Mouse (Mus musculus) CH12.LX (cell line): Measurements from ENCODE around the gene Slc30a5. TPM values are rescaled to one million over a fixed set of nuclear protein-coding genes. Genes with fewer than 3 reads are reported as not detected.
A peak's percentile ranks its signal among the peaks of the same experiment; 100 is the strongest.

Experiments used
- DNase-seq: peaks from one replicate; pipeline ENCODE4 v3.0.0-alpha.2; 2013; ENCODE audit errors: extremely low read depth
- H3K27ac ChIP-seq: 2 replicates; pipeline ENCODE4 v1.5.1; 2012; ENCODE audit warnings: low read depth, mild to moderate bottlenecking, control low read depth, moderate library complexity; ENCODE audit not compliant: insufficient read depth
- H3K27me3 ChIP-seq: replicated peaks from 2 replicates; pipeline ENCODE3; 2012; ENCODE audit warnings: inconsistent platforms
- H3K36me3 ChIP-seq, 2 experiments: replicated peaks in 1 of 2; 2 replicates each; pipeline versions ENCODE3 to v1.6.1; 2012; ENCODE audit warnings: inconsistent platforms in 1 of 2, low read length in 1 of 2, mild to moderate bottlenecking in 1 of 2, mixed read lengths in 1 of 2, moderate library complexity in 1 of 2; ENCODE audit not compliant: control insufficient read depth in 1 of 2, insufficient read depth in 1 of 2
- H3K4me1 ChIP-seq, 2 experiments: 2 replicates each; pipeline ENCODE4 v1.6.1; 2012; ENCODE audit warnings: inconsistent platforms in 1 of 2, moderate library complexity in 1 of 2; ENCODE audit not compliant: insufficient read depth in 2 of 2, control insufficient read depth in 1 of 2
- H3K4me2 ChIP-seq: 2 replicates; pipeline ENCODE4 v1.6.1; 2012; ENCODE audit warnings: low read depth, mild to moderate bottlenecking, control low read depth; ENCODE audit not compliant: poor library complexity, insufficient read depth, severe bottlenecking
- H3K4me3 ChIP-seq, 3 experiments: fragments of 150-350 bp in 1 of 3; sonication (generic) in 1 of 3; replicated peaks in 1 of 3; 2 replicates each; pipeline versions ENCODE3 to v1.5.1; 2011 to 2012; ENCODE audit warnings: low read depth in 2 of 3, low read length in 2 of 3, mild to moderate bottlenecking in 2 of 3, moderate library complexity in 2 of 3, control low read depth in 1 of 3, improper control_type of control experiment in 1 of 3, inconsistent platforms in 1 of 3, mixed read lengths in 1 of 3; ENCODE audit not compliant: poor library complexity in 1 of 3
- H3K79me2 ChIP-seq: replicated peaks from 2 replicates; pipeline ENCODE4 v1.6.1; 2012; ENCODE audit warnings: mild to moderate bottlenecking, moderate library complexity; ENCODE audit not compliant: control insufficient read depth, poor library complexity, insufficient read depth, severe bottlenecking; ENCODE audit errors: extremely low read depth
- H3K9ac ChIP-seq: 2 replicates; pipeline ENCODE4 v1.6.1; 2012; ENCODE audit warnings: low read depth, mild to moderate bottlenecking, control low read depth, moderate library complexity; ENCODE audit not compliant: insufficient read depth
- H3K9me3 ChIP-seq: replicated peaks from 2 replicates; pipeline ENCODE3; 2012; ENCODE audit warnings: low read length, inconsistent platforms, mixed read lengths
- BHLHE40 ChIP-seq: IDR thresholded peaks from 2 replicates; pipeline ENCODE4 v1.6.1; 2011; ENCODE audit warnings: mild to moderate bottlenecking, low read depth, low read length, improper control_type of control experiment
- CHD1 ChIP-seq: IDR thresholded peaks from 2 replicates; pipeline ENCODE4 v1.6.1; 2012; ENCODE audit warnings: low read depth, low read length, improper control_type of control experiment, inconsistent platforms
- CHD2 ChIP-seq: IDR thresholded peaks from 2 replicates; pipeline ENCODE4 v1.6.1; 2011; ENCODE audit warnings: low read length, improper control_type of control experiment
- CTCF ChIP-seq, 2 experiments: IDR thresholded peaks in 1 of 2; conservative IDR thresholded peaks in 1 of 2; 2 replicates each; pipeline ENCODE4 v1.5.1; 2011 to 2012; ENCODE audit warnings: low read depth in 2 of 2, low read length in 2 of 2, improper control_type of control experiment in 1 of 2, inconsistent platforms in 1 of 2, mild to moderate bottlenecking in 1 of 2, moderate library complexity in 1 of 2
- EP300 ChIP-seq: IDR thresholded peaks from 2 replicates; pipeline ENCODE4 v1.6.1; 2011; ENCODE audit warnings: low read length, improper control_type of control experiment
- GABPA ChIP-seq: IDR thresholded peaks from 2 replicates; pipeline ENCODE4 v1.6.1; 2012; ENCODE audit warnings: low read depth, low read length, improper control_type of control experiment, inconsistent platforms; ENCODE audit not compliant: insufficient replicate concordance
- IRF4 ChIP-seq: IDR thresholded peaks from 2 replicates; pipeline ENCODE4 v1.6.1; 2014; ENCODE audit warnings: low read depth, mild to moderate bottlenecking, inconsistent platforms, low read length, improper control_type of control experiment
- JUN ChIP-seq: IDR thresholded peaks from 2 replicates; pipeline ENCODE4 v1.6.1; 2011; ENCODE audit warnings: low read depth, mild to moderate bottlenecking, low read length, improper control_type of control experiment, moderate library complexity; ENCODE audit not compliant: insufficient read depth
- JUND ChIP-seq: conservative IDR thresholded peaks from 2 replicates; pipeline ENCODE4 v1.6.1; 2011; ENCODE audit warnings: low read depth, low read length, improper control_type of control experiment
- KAT2A ChIP-seq: IDR thresholded peaks from 2 replicates; pipeline ENCODE4 v1.6.1; 2012; ENCODE audit warnings: low read length, improper control_type of control experiment, inconsistent platforms; ENCODE audit not compliant: insufficient replicate concordance
- MAX ChIP-seq: IDR thresholded peaks from 2 replicates; pipeline ENCODE4 v1.6.1; 2011; ENCODE audit warnings: low read length, improper control_type of control experiment
- MAZ ChIP-seq: IDR thresholded peaks from 2 replicates; pipeline ENCODE4 v1.6.1; 2012; ENCODE audit warnings: low read depth, mild to moderate bottlenecking, inconsistent platforms, low read length, improper control_type of control experiment, moderate library complexity
- MEF2A ChIP-seq: IDR thresholded peaks from 2 replicates; pipeline ENCODE4 v1.6.1; 2014; ENCODE audit warnings: low read depth, mild to moderate bottlenecking, inconsistent platforms, low read length, improper control_type of control experiment, borderline replicate concordance
- MXI1 ChIP-seq: IDR thresholded peaks from 2 replicates; pipeline ENCODE4 v1.6.1; 2011; ENCODE audit warnings: mild to moderate bottlenecking, low read depth, low read length, improper control_type of control experiment
- MYC ChIP-seq: IDR thresholded peaks from 2 replicates; pipeline ENCODE4 v1.6.1; 2011; ENCODE audit warnings: low read depth, mild to moderate bottlenecking, improper control_type of control experiment, low read length
- NRF1 ChIP-seq: IDR thresholded peaks from 2 replicates; pipeline ENCODE4 v1.6.1; 2014; ENCODE audit warnings: low read depth, mild to moderate bottlenecking, inconsistent platforms, low read length, improper control_type of control experiment, moderate library complexity
- POLR2A ChIP-seq: IDR thresholded peaks from 2 replicates; pipeline ENCODE4 v1.6.1; 2011; ENCODE audit warnings: low read depth, mild to moderate bottlenecking, improper control_type of control experiment, low read length
- POLR2AphosphoS2 ChIP-seq: IDR thresholded peaks from 2 replicates; pipeline ENCODE4 v1.6.1; 2011; ENCODE audit warnings: low read depth, low read length, improper control_type of control experiment
- RAD21 ChIP-seq: IDR thresholded peaks from 2 replicates; pipeline ENCODE4 v1.6.1; 2011; ENCODE audit warnings: low read depth, mild to moderate bottlenecking, low read length, improper control_type of control experiment, moderate library complexity
- TBP ChIP-seq: conservative IDR thresholded peaks from 2 replicates; pipeline ENCODE4 v1.6.1; 2011; ENCODE audit warnings: low read depth, low read length, improper control_type of control experiment
- UBTF ChIP-seq: IDR thresholded peaks from 2 replicates; pipeline ENCODE4 v1.6.1; 2012; ENCODE audit warnings: low read depth, mild to moderate bottlenecking, inconsistent platforms, low read length, improper control_type of control experiment, moderate library complexity
- USF2 ChIP-seq: conservative IDR thresholded peaks from 2 replicates; pipeline ENCODE4 v1.6.1; 2011; ENCODE audit warnings: low read depth, low read length, improper control_type of control experiment
- ZMIZ1 ChIP-seq: IDR thresholded peaks from 2 replicates; pipeline ENCODE4 v1.6.1; 2012; ENCODE audit warnings: low read depth, mild to moderate bottlenecking, inconsistent platforms, low read length, improper control_type of control experiment
- ZNF384 ChIP-seq: IDR thresholded peaks from 2 replicates; pipeline ENCODE4 v1.6.1; 2012; ENCODE audit warnings: low read depth, low read length, improper control_type of control experiment, inconsistent platforms
- dilution Hi-C: fragments of 300-500 bp; cut with MboI; formaldehyde crosslinking; loops from 2 replicates; pipeline ENCODE4 v1.14.3; 2020; ENCODE audit warnings: low sequenced_read_pairs; ENCODE audit not compliant: extremely low pct_unique_long_range_greater_than_20kb, extremely low pct_ligation_motif_present
- in situ Hi-C: fragments of 300-500 bp; cut with MboI; formaldehyde crosslinking; loops from 3 replicates; pipeline ENCODE4 v1.14.3; 2019; ENCODE audit warnings: low sequenced_read_pairs, low pct_ligation_motif_present, low pct_unique_long_range_greater_than_20kb, mixed read lengths
- polyA plus RNA-seq: library from polyadenylated mRNA; unstranded; fragments of >175 nt; gene quantifications from 2 replicates; pipeline ENCODE4 v1.2.1, GENCODE M21; 2012; ENCODE audit warnings: low read depth; ENCODE audit not compliant: insufficient read length
- total RNA-seq, 2 experiments: library from RNA; depleted of rRNA; stranded (reverse); fragments of 300-350 nt in 1 of 2; fragments of >200 nt in 1 of 2; gene quantifications; 2 replicates each; pipeline ENCODE4 v1.2.3; 2012 to 2014

Slc30a5 gene
- total and polyA plus RNA-seq, 3 experiments: 54.4 to 99.9 (median 65.9) TPM

DNA sequence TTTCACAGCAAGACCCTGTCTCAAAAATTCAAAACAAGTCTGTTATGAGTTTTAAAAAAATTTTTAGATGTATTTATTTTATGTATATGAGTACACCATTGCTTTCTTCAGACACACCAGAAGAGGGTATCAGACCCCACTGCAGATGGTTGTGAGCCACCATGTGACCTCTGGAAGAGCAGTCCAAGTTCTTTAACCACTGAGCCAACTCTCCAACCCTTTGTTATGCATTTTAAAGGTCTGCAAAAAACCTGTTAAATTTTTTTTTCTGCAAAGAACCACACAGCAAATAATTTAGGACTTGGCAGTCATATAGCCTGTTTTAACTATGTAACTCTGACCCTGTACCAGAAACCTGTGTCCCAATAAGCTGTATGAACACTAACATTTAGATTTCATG is 58.5 kb downstream of the Slc30a5 start:
- Histone ChIP-seq H3K4me3 (peak overlapping the region; percentile 81 to 86 (median 81)), H3K79me2 (peaks cover 12% of the 10 kb centered on the region), H3K9me3 (peaks cover 2% of the 10 kb centered on the region), H3K27me3 (no peaks in the 10 kb centered on the region), H3K4me1 (peaks cover 0 to 23% of the 10 kb centered on the region in 2 experiments; a peak in 2 of 4 replicates), H3K4me2 (peak overlapping the region; percentile 62), H3K9ac (peak overlapping the region; percentile 56; the same call in 1 of the 2 replicates), H3K27ac (no peak overlapping the region), H3K36me3 (peaks cover 29 to 59% of the 10 kb centered on the region in 2 experiments)
- in situ Hi-C loops (no loop called here), dilution Hi-C loops (no loop called here)
- TF ChIP-seq MAZ (no peak), JUN (no peak), ZMIZ1 (no peak), IRF4 (no peak), POLR2AphosphoS2 (no peak), USF2 (no peak), TBP (no peak), RAD21 (no peak), CTCF (conservative IDR thresholded peaks at IDR 0.05 in 1 of 2, IDR thresholded peaks at IDR 0.05 in 1 of 2; ENCODE audit: low read depth in 2 of 2, low read length in 2 of 2) (no peak), CHD1 (no peak), ZNF384 (no peak), POLR2A (no peak), KAT2A (no peak), MAX (no peak), UBTF (no peak), NRF1 (no peak)
- no peak for DNase-seq

GRCm38 (mm10) chr13:100755329-100755728 is 77.9 kb downstream of the Slc30a5 start:
- Histone ChIP-seq H3K4me2 (no peak overlapping the region), H3K27ac (no peak overlapping the region), H3K9ac (no peak overlapping the region), H3K27me3 (no peaks in the 10 kb centered on the region), H3K4me3 (no peak overlapping the region), H3K9me3 (no peaks in the 10 kb centered on the region), H3K36me3 (peaks cover 9 to 23% of the 10 kb centered on the region in 2 experiments), H3K79me2 (no peaks in the 10 kb centered on the region), H3K4me1 (peaks cover 3 to 10% of the 10 kb centered on the region in 2 experiments; a peak in 2 of 4 replicates)
- no peak for TF ChIP-seq GABPA
- TF ChIP-seq MYC: no peak
- no peak for TF ChIP-seq MXI1
- no peak for TF ChIP-seq JUND
- no peak for TF ChIP-seq CHD2
- no peak for TF ChIP-seq CTCF (conservative IDR thresholded peaks at IDR 0.05 in 1 of 2, IDR thresholded peaks at IDR 0.05 in 1 of 2; ENCODE audit: low read depth in 2 of 2, low read length in 2 of 2)
- no peak for TF ChIP-seq MEF2A
- TF ChIP-seq EP300: no peak
- TF ChIP-seq BHLHE40: no peak
- dilution Hi-C loops: no loop called here
- in situ Hi-C loops: no loop called here
- DNase-seq: no peak
